Mouse (Mus musculus): ENCODE data around the gene Bcl7c. TPM values are rescaled to one million over a fixed set of nuclear protein-coding genes. Genes with fewer than 3 reads are reported as not detected.

Gene Bcl7c
- polyA plus RNA-seq, 1 experiment from 2014 or later: 37.5 TPM

GRCm38 (mm10) chr7:127677609-127678008 lies 31.1 kb downstream of the Bcl7c start:
- Histone ChIP-seq H3K27ac (ENCODE audit: low read length) (no peak overlapping the region), H3K4me3 (ENCODE audit: low read length) (no peak overlapping the region), H3K36me3 (ENCODE audit: control insufficient read depth, insufficient read depth) (no peaks in the 10 kb centered on the region), H3K27me3 (ENCODE audit: control insufficient read depth, insufficient read depth, low read length) (no peaks in the 10 kb centered on the region), H3K9ac (ENCODE audit: low read length) (no peak overlapping the region), H3K4me1 (ENCODE audit: control insufficient read depth, insufficient read depth, low read length) (peaks cover 7% of the 10 kb centered on the region), H3K4me2 (ENCODE audit: low read depth, low read length) (no peak overlapping the region), H3K9me3 (replicated peaks; ENCODE audit: control insufficient read depth, low read length) (no peaks in the 10 kb centered on the region)
- ATAC-seq (replicated peaks; ENCODE audit: extremely low read depth, insufficient read depth, low FRiP score): no peak
- WGBS: 91% methylated on average over 4 of the region's 4 CpGs

- Histone ChIP-seq H3K9ac (ENCODE audit: low read length) (no peak overlapping the region), H3K27me3 (ENCODE audit: control insufficient read depth, insufficient read depth, low read length) (no peaks in the 10 kb centered on the region), H3K4me2 (ENCODE audit: low read depth, low read length) (no peak overlapping the region), H3K9me3 (replicated peaks; ENCODE audit: control insufficient read depth, low read length) (no peaks in the 10 kb centered on the region), H3K4me1 (ENCODE audit: control insufficient read depth, insufficient read depth, low read length) (peaks cover 2% of the 10 kb centered on the region; the same call in 1 of the 2 replicates), H3K27ac (ENCODE audit: low read length) (no peak overlapping the region), H3K36me3 (ENCODE audit: control insufficient read depth, insufficient read depth) (no peaks in the 10 kb centered on the region), H3K4me3 (ENCODE audit: low read length) (no peak overlapping the region)
- 73% methylated on average over 6 of the region's 6 CpGs for WGBS
- no peak for ATAC-seq (replicated peaks; ENCODE audit: extremely low read depth, insufficient read depth, low FRiP score)
Measured at GRCm38 (mm10) chr7:127677077-127677476, 31.7 kb downstream of the Bcl7c start.

- Histone ChIP-seq H3K4me3 (ENCODE audit: low read length) (no peak overlapping the region), H3K4me1 (ENCODE audit: control insufficient read depth, insufficient read depth, low read length) (no peaks in the 10 kb centered on the region), H3K4me2 (ENCODE audit: low read depth, low read length) (no peak overlapping the region), H3K27me3 (ENCODE audit: control insufficient read depth, insufficient read depth, low read length) (no peaks in the 10 kb centered on the region), H3K27ac (ENCODE audit: low read length) (no peak overlapping the region), H3K36me3 (ENCODE audit: control insufficient read depth, insufficient read depth) (no peaks in the 10 kb centered on the region), H3K9me3 (replicated peaks; ENCODE audit: control insufficient read depth, low read length) (no peaks in the 10 kb centered on the region), H3K9ac (ENCODE audit: low read length) (no peak overlapping the region)
- ATAC-seq (replicated peaks; ENCODE audit: extremely low read depth, insufficient read depth, low FRiP score): 0 out of 2 replicates have a peak, but pooled peaks have one; percentile 10
- WGBS: 71% methylated on average over 9 of the region's 9 CpGs
Measured at GRCm38 (mm10) chr7:127675391-127675811, 33.3 kb downstream of the Bcl7c start.

GRCm38 (mm10) chr7:127674977-127675376 lies 33.8 kb downstream of the Bcl7c start:
- Histone ChIP-seq H3K4me1 (ENCODE audit: control insufficient read depth, insufficient read depth, low read length) (no peaks in the 10 kb centered on the region), H3K9me3 (replicated peaks; ENCODE audit: control insufficient read depth, low read length) (no peaks in the 10 kb centered on the region), H3K27ac (ENCODE audit: low read length) (no peak overlapping the region), H3K4me2 (ENCODE audit: low read depth, low read length) (no peak overlapping the region), H3K9ac (ENCODE audit: low read length) (no peak overlapping the region), H3K27me3 (ENCODE audit: control insufficient read depth, insufficient read depth, low read length) (no peaks in the 10 kb centered on the region), H3K36me3 (ENCODE audit: control insufficient read depth, insufficient read depth) (no peaks in the 10 kb centered on the region), H3K4me3 (ENCODE audit: low read length) (no peak overlapping the region)
- 3% methylated on average over 5 of the region's 5 CpGs for WGBS
- ATAC-seq (replicated peaks; ENCODE audit: extremely low read depth, insufficient read depth, low FRiP score): peak; percentile 83

GRCm38 (mm10) chr7:127672776-127673175 lies 36.0 kb downstream of the Bcl7c start:
- H3K9ac ChIP-seq (ENCODE audit: low read length): no peak overlapping the region
- no peak for ATAC-seq (replicated peaks; ENCODE audit: extremely low read depth, insufficient read depth, low FRiP score)
- WGBS: 64% methylated on average over 4 of the region's 4 CpGs
- H3K4me3 ChIP-seq (ENCODE audit: low read length): no peak overlapping the region
- H3K36me3 ChIP-seq (ENCODE audit: control insufficient read depth, insufficient read depth): no peaks in the 10 kb centered on the region
- no peak overlapping the region for H3K27ac ChIP-seq (ENCODE audit: low read length)
- H3K4me2 ChIP-seq (ENCODE audit: low read depth, low read length): no peak overlapping the region
- no peaks in the 10 kb centered on the region for H3K4me1 ChIP-seq (ENCODE audit: control insufficient read depth, insufficient read depth, low read length)
- H3K27me3 ChIP-seq (ENCODE audit: control insufficient read depth, insufficient read depth, low read length): no peaks in the 10 kb centered on the region
- no peaks in the 10 kb centered on the region for H3K9me3 ChIP-seq (replicated peaks; ENCODE audit: control insufficient read depth, low read length)

- ATAC-seq (replicated peaks; ENCODE audit: extremely low read depth, insufficient read depth, low FRiP score): no peak
- Histone ChIP-seq H3K4me3 (ENCODE audit: low read length) (no peak overlapping the region), H3K4me1 (ENCODE audit: control insufficient read depth, insufficient read depth, low read length) (no peaks in the 10 kb centered on the region), H3K36me3 (ENCODE audit: control insufficient read depth, insufficient read depth) (no peaks in the 10 kb centered on the region), H3K9me3 (replicated peaks; ENCODE audit: control insufficient read depth, low read length) (no peaks in the 10 kb centered on the region), H3K9ac (ENCODE audit: low read length) (no peak overlapping the region), H3K4me2 (ENCODE audit: low read depth, low read length) (no peak overlapping the region), H3K27ac (ENCODE audit: low read length) (no peak overlapping the region), H3K27me3 (ENCODE audit: control insufficient read depth, insufficient read depth, low read length) (no peaks in the 10 kb centered on the region)
- WGBS: 65% methylated on average over 11 of the region's 11 CpGs
Measured at GRCm38 (mm10) chr7:127671880-127672774, 36.6 kb downstream of the Bcl7c start.

- Histone ChIP-seq H3K4me1 (ENCODE audit: control insufficient read depth, insufficient read depth, low read length) (no peaks in the 10 kb centered on the region), H3K27ac (ENCODE audit: low read length) (no peak overlapping the region), H3K4me3 (ENCODE audit: low read length) (no peak overlapping the region), H3K36me3 (ENCODE audit: control insufficient read depth, insufficient read depth) (no peaks in the 10 kb centered on the region), H3K9ac (ENCODE audit: low read length) (no peak overlapping the region), H3K4me2 (ENCODE audit: low read depth, low read length) (no peak overlapping the region), H3K27me3 (ENCODE audit: control insufficient read depth, insufficient read depth, low read length) (no peaks in the 10 kb centered on the region), H3K9me3 (replicated peaks; ENCODE audit: control insufficient read depth, low read length) (no peaks in the 10 kb centered on the region)
- ATAC-seq (replicated peaks; ENCODE audit: extremely low read depth, insufficient read depth, low FRiP score): no peak
- 42% methylated on average over 8 of the region's 8 CpGs for WGBS
Measured at GRCm38 (mm10) chr7:127667171-127667570, 41.6 kb downstream of the Bcl7c start.

GRCm38 (mm10) chr7:127666679-127667078 lies 42.1 kb downstream of the Bcl7c start:
- ATAC-seq (replicated peaks; ENCODE audit: extremely low read depth, insufficient read depth, low FRiP score): no peak
- Histone ChIP-seq H3K4me1 (ENCODE audit: control insufficient read depth, insufficient read depth, low read length) (no peaks in the 10 kb centered on the region), H3K9me3 (replicated peaks; ENCODE audit: control insufficient read depth, low read length) (no peaks in the 10 kb centered on the region), H3K27me3 (ENCODE audit: control insufficient read depth, insufficient read depth, low read length) (no peaks in the 10 kb centered on the region), H3K4me3 (ENCODE audit: low read length) (no peak overlapping the region), H3K27ac (ENCODE audit: low read length) (no peak overlapping the region), H3K9ac (ENCODE audit: low read length) (no peak overlapping the region), H3K36me3 (ENCODE audit: control insufficient read depth, insufficient read depth) (no peaks in the 10 kb centered on the region), H3K4me2 (ENCODE audit: low read depth, low read length) (no peak overlapping the region)
- 91% methylated on average over 13 of the region's 13 CpGs for WGBS

GRCm38 (mm10) chr7:127666066-127666654 lies 42.6 kb downstream of the Bcl7c start:
- Histone ChIP-seq H3K9me3 (replicated peaks; ENCODE audit: control insufficient read depth, low read length) (no peaks in the 10 kb centered on the region), H3K4me2 (ENCODE audit: low read depth, low read length) (no peak overlapping the region), H3K27ac (ENCODE audit: low read length) (no peak overlapping the region), H3K9ac (ENCODE audit: low read length) (no peak overlapping the region), H3K36me3 (ENCODE audit: control insufficient read depth, insufficient read depth) (no peaks in the 10 kb centered on the region), H3K4me1 (ENCODE audit: control insufficient read depth, insufficient read depth, low read length) (no peaks in the 10 kb centered on the region), H3K4me3 (ENCODE audit: low read length) (no peak overlapping the region), H3K27me3 (ENCODE audit: control insufficient read depth, insufficient read depth, low read length) (no peaks in the 10 kb centered on the region)
- ATAC-seq (replicated peaks; ENCODE audit: extremely low read depth, insufficient read depth, low FRiP score): no peak
- 89% methylated on average over 6 of the region's 6 CpGs for WGBS

Data from heart, embryonic 16.5 days (tissue).